ENCODE assay signal across 9 mouse cellular contexts in the genomic region with DNA sequence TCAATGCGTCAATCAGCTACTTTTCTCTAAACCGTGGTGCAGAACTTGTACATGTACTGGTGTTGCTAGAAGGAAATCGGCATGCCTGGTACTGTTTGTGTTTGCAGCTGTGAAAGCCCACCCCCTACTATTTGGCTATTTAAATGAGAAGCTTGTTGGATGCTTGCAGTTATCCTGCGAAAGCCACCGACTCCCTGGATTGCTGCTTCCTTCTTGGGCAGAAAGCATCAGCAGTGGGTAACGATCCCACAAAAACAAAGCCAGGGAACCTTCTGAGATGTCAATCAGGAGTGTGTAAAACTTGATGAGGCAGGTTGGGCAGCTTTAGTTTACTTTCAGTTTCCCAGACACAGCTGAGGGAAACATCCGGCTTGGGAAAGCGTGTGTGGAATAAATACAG. TPM values are rescaled to one million over a fixed set of nuclear protein-coding genes. Genes with fewer than 3 reads are reported as not detected.
DNase-seq lines count a peak whose midpoint lies in the region; ATAC-seq and TF ChIP-seq lines count a peak whose summit lies in the region.
"Had no signal": no experiment of that assay in that cellular context is flagged by ENCODE, and none has a peak within 500 bp of the region (broad histone marks: within the 10 kb centered on the region; RNA-seq: fewer than 3 reads in every experiment).

No protein-coding gene starts in this region.

- TF ChIP-seq EP300 in heart, postnatal 0 days (IDR thresholded peaks at IDR 0.05; ENCODE audit: low read depth), result no peak

- H3K4me3 ChIP-seq in heart, embryonic 12.5 days, result peak overlapping the region; percentile 74
- H3K4me3 ChIP-seq in heart, postnatal 0 days (ENCODE audit: low read depth, low read length), result peak overlapping the region; percentile 57
- peak overlapping the region; percentile 83 for H3K4me3 ChIP-seq in midbrain, embryonic 10.5 days

- no peak for ATAC-seq in heart, embryonic 12.5 days (ENCODE audit: insufficient number of reproducible peaks, low FRiP score)
- no peak for ATAC-seq in heart, postnatal 0 days (ENCODE audit: insufficient read depth, low read depth)

- no peak for TF ChIP-seq CTCF in heart, postnatal 0 days (IDR thresholded peaks at IDR 0.05; ENCODE audit: low read depth)

- H3K9me3 ChIP-seq in heart, embryonic 12.5 days (replicated peaks), result no peaks in the 10 kb centered on the region
- no peaks in the 10 kb centered on the region for H3K9me3 ChIP-seq in heart, postnatal 0 days (replicated peaks; ENCODE audit: control insufficient read depth, low read length)
- H3K9me3 ChIP-seq in midbrain, embryonic 10.5 days (replicated peaks), result no peaks in the 10 kb centered on the region

- peaks cover 31% of the 10 kb centered on the region for H3K27me3 ChIP-seq in heart, embryonic 12.5 days (replicated peaks)
- H3K27me3 ChIP-seq in heart, postnatal 0 days (ENCODE audit: control insufficient read depth, insufficient read depth, low read length), result peaks cover 27% of the 10 kb centered on the region
- peaks cover 36% of the 10 kb centered on the region for H3K27me3 ChIP-seq in midbrain, embryonic 10.5 days (ENCODE audit: low read depth, poor library complexity, severe bottlenecking)

- H3K27ac ChIP-seq in heart, embryonic 12.5 days (ENCODE audit: poor library complexity, severe bottlenecking), result no peak overlapping the region
- no peak overlapping the region for H3K27ac ChIP-seq in heart, postnatal 0 days (ENCODE audit: low read depth)
- no peak overlapping the region for H3K27ac ChIP-seq in midbrain, embryonic 10.5 days (replicated peaks)

- H3K9ac ChIP-seq in heart, embryonic 12.5 days, result no peak overlapping the region
- H3K9ac ChIP-seq in heart, postnatal 0 days (replicated peaks; ENCODE audit: low read depth, low read length), result no peak overlapping the region

- H3K4me1 ChIP-seq in heart, embryonic 12.5 days (replicated peaks), result peaks cover 15% of the 10 kb centered on the region
- H3K4me1 ChIP-seq in heart, postnatal 0 days (ENCODE audit: control insufficient read depth, insufficient read depth), result peaks cover 6% of the 10 kb centered on the region
- H3K4me1 ChIP-seq in midbrain, embryonic 10.5 days, result peaks cover 19% of the 10 kb centered on the region

- WGBS in heart, embryonic 12.5 days, result 13% methylated on average over 8 of the region's 8 CpGs
- 18% methylated on average over 8 of the region's 8 CpGs for WGBS in heart, postnatal 0 days
- 7% methylated on average over 8 of the region's 8 CpGs for WGBS in midbrain, embryonic 10.5 days

- H3K4me2 ChIP-seq in heart, embryonic 12.5 days, result peak overlapping the region; percentile 100
- peak overlapping the region; percentile 92 for H3K4me2 ChIP-seq in heart, postnatal 0 days (ENCODE audit: low read depth, low read length)

- no peaks in the 10 kb centered on the region for H3K36me3 ChIP-seq in heart, embryonic 12.5 days
- no peaks in the 10 kb centered on the region for H3K36me3 ChIP-seq in heart, postnatal 0 days (replicated peaks; ENCODE audit: control insufficient read depth, insufficient read depth, low read length)
- no peaks in the 10 kb centered on the region for H3K36me3 ChIP-seq in midbrain, embryonic 10.5 days
- H3K36me3 ChIP-seq: G1E had no signal

- intact Hi-C loops in heart, postnatal 10 days (cut with DNase I), result no loop called here

- no peak for DNase-seq in heart, postnatal 10 days
- DNase-seq in brain, embryonic 18.5 days (ENCODE audit: low read depth, low spot score), result peak; percentile 3
- DNase-seq in heart, postnatal 0 days (ENCODE audit: low spot score), result no peak
- DNase-seq in midbrain, embryonic 10.5 days (ENCODE audit: low spot score), result peak; percentile 15
- DNase-seq in ovary, postnatal 10 days (ENCODE audit: low spot score), result no peak
- no peak for DNase-seq in testis, postnatal 10 days (ENCODE audit: low spot score)
- no peak for DNase-seq in layer of hippocampus, postnatal 36 days

RNA-seq across cellular contexts. Expression of gene Anks1b, which starts 0.7 kb away (rescaled TPM):
- polyA plus RNA-seq in heart, embryonic 12.5 days (2016; fragmentation: Nextera tagmentation; extraction: Ambion mirVana), result 0.05 and 0.40 TPM in 2 replicates
- under 1 TPM; 0.19 to 0.25 TPM for total RNA-seq in heart, postnatal 10 days (2021)
- not detected in 2 replicates for total RNA-seq in heart, postnatal 0 days (2014; rRNA removed; ENCODE audit: low replicate concordance)
- 0.26 and 0.27 TPM in 2 replicates for polyA plus RNA-seq in heart, postnatal 0 days (2015; fragmentation: Nextera tagmentation; extraction: Ambion mirVana)
- polyA plus RNA-seq in midbrain, embryonic 10.5 days (2016; fragmentation: Nextera tagmentation; extraction: Ambion mirVana), result 1.6 and 3.8 TPM in 2 replicates
- total RNA-seq in layer of hippocampus, postnatal 36 days (2021), result 100 to 1,000 TPM; 492 to 532 TPM
- polyA plus RNA-seq: G1E had no signal

Comparison
In these comparisons a context has a peak if more than half of its experiments do, and no peak if none do; other contexts are left out.
1. DNase-seq: peak in brain, embryonic 18.5 days (single experiment) and midbrain, embryonic 10.5 days (single experiment); none in heart, postnatal 10 days (0 of 2), heart, postnatal 0 days (single experiment), ovary, postnatal 10 days (single experiment), testis, postnatal 10 days (single experiment) and layer of hippocampus, postnatal 36 days (0 of 2).
2. RNA of gene Anks1b, which starts 0.7 kb away (total RNA-seq): 492 to 532 TPM in layer of hippocampus, postnatal 36 days; 0.19 to 0.25 TPM in heart, postnatal 10 days and not detected in heart, postnatal 0 days; every median in the first group is over 100 times any median in the second.
3. Peak in every context shown above with its lines, with median percentiles within 50 percentile points of each other: H3K4me3 ChIP-seq.